Mouse (Mus musculus): ENCODE data around the gene Sipa1l1.

Sipa1l1 gene

GRCm38 (mm10) chr12:82294906-82295887 is 126.1 kb downstream of the Sipa1l1 start:
- CTCF ChIA-PET, result interaction anchor here in 2 of 4 experiments (0.6 to 0.7 kb wide), 3 partner anchors 18 to 1025 kb away, joined by 3 to 6 read pairs (median 4); no protein-coding TSS in a partner anchor
- POLR2A ChIA-PET, result interaction anchor here (0.5 to 3.0 kb wide), 12 partner anchors 11 to 1656 kb away, joined by 3 to 11 read pairs (median 3); no protein-coding TSS in a partner anchor

GRCm38 (mm10) chr12:82296276-82296675 is 127.2 kb downstream of the Sipa1l1 start:
- POLR2A ChIA-PET, result interaction anchor here in 2 of 4 experiments (0.7 to 3.0 kb wide), 2 partner anchors 9 to 35 kb away, joined by 3 to 11 read pairs; no protein-coding TSS in a partner anchor

DNA sequence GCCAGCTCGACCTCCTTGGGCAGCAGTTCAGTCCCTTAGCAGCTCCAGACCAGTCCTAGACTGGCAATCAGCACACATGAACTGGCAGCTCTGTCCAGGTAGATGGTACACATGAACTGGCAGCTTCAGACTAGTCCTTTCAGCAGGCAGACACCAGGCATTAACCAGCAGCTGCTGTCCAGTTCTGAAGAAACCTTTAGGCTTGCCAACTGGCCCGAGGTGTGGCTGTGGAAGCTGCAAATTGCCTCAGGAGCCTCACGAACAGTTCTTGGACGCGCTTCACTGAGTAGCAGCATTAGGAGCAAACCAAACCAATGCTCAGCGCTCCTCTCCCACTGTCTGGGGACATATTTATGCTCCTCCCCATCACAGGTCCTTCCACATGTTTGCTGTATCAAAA is 128.1 kb downstream of the Sipa1l1 start:
- CTCF ChIA-PET, result no interaction called here

More at GRCm38 (mm10) chr12:82296276-82296675, 127.2 kb downstream of the Sipa1l1 start:
- CTCF ChIA-PET, result no interaction called here

GRCm38 (mm10) chr12:82298662-82299460 is 129.7 kb downstream of the Sipa1l1 start:
- POLR2A ChIA-PET, result interaction anchor here in 1 of 4 experiments (1.4 kb wide), 1 partner anchor 13 kb away, joined by 3 read pairs; no protein-coding TSS in a partner anchor
- CTCF ChIA-PET, result interaction anchor here in 1 of 4 experiments (0.6 kb wide), 1 partner anchor 967 kb away, joined by 5 read pairs; no protein-coding TSS in a partner anchor

More for the DNA sequence above, 128.1 kb downstream of the Sipa1l1 start:
- POLR2A ChIA-PET, result interaction anchor here in 1 of 4 experiments (0.6 to 3.0 kb wide), 2 partner anchors 9 to 1063 kb away, joined by 3 to 11 read pairs; no protein-coding TSS in a partner anchor

GRCm38 (mm10) chr12:82304140-82304539 is 135.0 kb downstream of the Sipa1l1 start:
- CTCF ChIA-PET, result no interaction called here
- POLR2A ChIA-PET, result interaction anchor here in 1 of 4 experiments (1.5 to 2.8 kb wide), 3 partner anchors 9 to 21 kb away, joined by 4 to 11 read pairs (median 6); no protein-coding TSS in a partner anchor

- CTCF ChIA-PET, result no interaction called here
- POLR2A ChIA-PET, result interaction anchor here (0.6 to 2.8 kb wide), 18 partner anchors 9 to 1611 kb away, joined by 3 to 11 read pairs (median 4); no protein-coding TSS in a partner anchor
These were observed 136.9 kb downstream of the Sipa1l1 start for GRCm38 (mm10) chr12:82306035-82306434.

- ChIA-PET POLR2A (no interaction called here), CTCF (no interaction called here)
These were observed 142.5 kb downstream of the Sipa1l1 start for GRCm38 (mm10) chr12:82311593-82311992.

DNA sequence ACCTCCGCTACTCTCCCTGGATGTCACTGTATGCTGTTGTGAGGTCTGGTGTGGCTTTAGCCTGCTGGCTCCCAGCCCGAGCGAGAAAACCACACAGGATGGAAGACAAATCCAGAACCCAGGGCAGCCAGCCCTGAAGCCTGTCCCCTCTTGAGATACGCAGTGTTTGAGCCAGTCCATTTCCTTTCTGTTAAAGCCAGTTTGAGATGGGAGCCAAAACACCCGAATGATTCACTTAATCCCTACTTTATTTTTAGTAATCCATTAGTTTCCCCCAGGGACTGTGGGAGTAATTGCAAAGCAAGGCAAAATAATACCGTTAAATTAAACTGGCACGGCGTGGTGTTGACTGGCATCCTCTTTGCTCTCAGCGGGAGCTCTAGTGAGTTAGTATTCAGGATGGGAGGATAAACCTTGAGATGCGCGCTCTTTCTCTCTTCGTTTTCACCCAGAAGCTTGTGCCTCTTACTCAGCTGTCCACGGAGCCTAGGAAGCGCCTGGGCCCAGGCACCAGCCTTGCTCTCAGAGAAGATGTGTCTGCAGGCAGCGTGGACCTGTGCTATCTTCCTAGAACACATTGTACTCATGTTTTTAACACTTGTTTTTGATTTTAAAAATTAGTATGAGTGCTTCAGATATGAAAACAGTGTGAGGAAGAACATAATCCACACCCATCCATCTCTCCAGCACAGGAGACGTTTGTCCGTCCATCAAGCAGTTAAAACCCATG is 143.1 kb downstream of the Sipa1l1 start:
- ChIA-PET CTCF (interaction anchor here in 1 of 4 experiments (0.7 kb wide), 1 partner anchor 43 kb away, joined by 7 read pairs; no protein-coding TSS in a partner anchor), POLR2A (interaction anchor here in 2 of 4 experiments (0.6 to 1.2 kb wide), 3 partner anchors 10 to 772 kb away, joined by 3 to 5 read pairs (median 4); no protein-coding TSS in a partner anchor)

DNA sequence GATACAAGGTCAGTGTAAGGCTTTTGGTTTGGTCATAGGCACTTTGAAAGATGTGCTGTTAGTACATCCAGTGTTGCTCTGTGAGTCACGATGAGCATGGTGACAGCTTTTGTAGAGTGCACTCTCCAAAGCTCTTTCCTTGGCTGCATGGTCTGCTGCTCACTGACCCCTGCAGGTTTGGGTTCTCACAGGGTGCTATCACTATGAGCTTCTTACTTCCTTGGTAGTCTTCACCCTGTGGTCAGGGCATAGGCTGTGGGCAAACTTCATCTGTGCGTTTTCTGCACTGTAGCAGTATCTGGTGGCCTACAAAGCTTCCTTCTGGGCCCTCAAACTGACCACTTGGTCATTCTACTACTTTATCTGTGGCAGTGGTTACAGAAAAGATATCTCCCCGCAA is 144.0 kb downstream of the Sipa1l1 start:
- ChIA-PET CTCF (interaction anchor here in 1 of 4 experiments (0.7 kb wide), 1 partner anchor 43 kb away, joined by 7 read pairs; no protein-coding TSS in a partner anchor), POLR2A (interaction anchor here in 2 of 4 experiments (0.6 to 1.2 kb wide), 3 partner anchors 9 to 33 kb away, joined by 3 to 5 read pairs (median 4); no protein-coding TSS in a partner anchor)

DNA sequence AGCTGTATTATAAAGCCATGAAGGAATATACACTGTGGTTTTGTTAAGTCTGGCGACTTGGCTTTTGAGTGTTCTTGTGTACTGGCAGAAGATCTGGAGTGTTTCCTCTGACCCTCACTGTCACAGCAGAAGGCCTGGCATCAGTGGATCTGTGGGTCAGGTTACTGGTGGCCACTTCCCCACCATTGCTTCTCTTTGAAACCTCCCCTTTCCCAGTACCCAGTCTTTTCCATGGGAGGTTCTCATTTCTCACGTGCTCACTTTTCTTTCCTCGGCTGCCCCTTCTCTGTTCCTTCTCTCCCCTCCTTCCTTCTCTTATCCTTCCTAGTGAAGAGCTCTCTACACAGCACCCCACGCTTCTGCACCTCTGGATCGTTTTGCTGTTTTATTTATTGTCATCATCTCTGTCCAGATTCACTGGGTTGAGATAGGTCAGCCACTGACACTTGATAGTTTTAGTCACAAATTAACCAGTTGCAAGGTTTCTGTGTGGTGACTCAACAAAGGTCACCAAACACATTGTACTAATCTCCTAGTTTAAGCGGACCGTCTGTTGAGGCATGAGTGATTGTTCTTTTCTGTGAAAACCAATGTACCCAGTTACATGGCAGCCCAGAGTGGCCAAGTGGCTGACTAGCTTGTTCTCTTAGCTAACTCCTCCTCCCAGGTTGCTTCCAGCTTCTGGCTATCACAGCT is 150.5 kb downstream of the Sipa1l1 start:
- ChIA-PET POLR2A (interaction anchor here in 3 of 4 experiments (0.5 to 1.5 kb wide), 6 partner anchors 14 to 464 kb away, joined by 3 to 6 read pairs (median 4); partner anchors contain the start of gene Sipa1l1 (in 1 of the 3)), CTCF (interaction anchor here in 1 of 4 experiments (0.6 kb wide), 1 partner anchor 78 kb away, joined by 3 read pairs; no protein-coding TSS in a partner anchor)

GRCm38 (mm10) chr12:82320204-82320603 is 151.1 kb downstream of the Sipa1l1 start:
- CTCF ChIA-PET, result interaction anchor here in 1 of 4 experiments (0.6 kb wide), 1 partner anchor 78 kb away, joined by 3 read pairs; no protein-coding TSS in a partner anchor
- POLR2A ChIA-PET, result interaction anchor here in 3 of 4 experiments (0.5 to 1.5 kb wide), 8 partner anchors 14 to 465 kb away, joined by 3 to 6 read pairs (median 4); partner anchors contain the start of gene Sipa1l1 (in 1 of the 3)

DNA sequence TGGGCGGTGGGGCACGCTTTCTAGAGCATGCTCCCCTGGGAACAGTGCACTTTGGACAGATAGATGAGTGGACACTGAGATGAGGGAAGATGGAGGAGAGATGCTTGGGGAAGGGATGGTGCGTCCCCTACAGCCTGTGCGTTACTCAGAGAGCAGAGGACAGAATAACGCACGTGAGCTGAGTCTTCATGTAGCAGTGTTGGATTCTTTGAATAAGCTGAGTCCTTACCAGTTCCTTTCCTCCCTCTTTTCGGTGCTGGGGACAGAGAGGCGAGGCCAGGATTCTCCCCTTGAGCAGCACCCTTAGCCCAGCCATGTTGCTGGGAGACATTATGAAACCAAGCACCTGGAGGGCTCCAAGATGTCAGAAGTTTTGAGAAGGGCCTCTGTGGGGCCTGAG is 152.3 kb downstream of the Sipa1l1 start:
- ChIA-PET POLR2A (interaction anchor here in 1 of 4 experiments (1.0 to 1.4 kb wide), 2 partner anchors 8 to 14 kb away, joined by 3 to 4 read pairs; no protein-coding TSS in a partner anchor), CTCF (no interaction called here)

DNA sequence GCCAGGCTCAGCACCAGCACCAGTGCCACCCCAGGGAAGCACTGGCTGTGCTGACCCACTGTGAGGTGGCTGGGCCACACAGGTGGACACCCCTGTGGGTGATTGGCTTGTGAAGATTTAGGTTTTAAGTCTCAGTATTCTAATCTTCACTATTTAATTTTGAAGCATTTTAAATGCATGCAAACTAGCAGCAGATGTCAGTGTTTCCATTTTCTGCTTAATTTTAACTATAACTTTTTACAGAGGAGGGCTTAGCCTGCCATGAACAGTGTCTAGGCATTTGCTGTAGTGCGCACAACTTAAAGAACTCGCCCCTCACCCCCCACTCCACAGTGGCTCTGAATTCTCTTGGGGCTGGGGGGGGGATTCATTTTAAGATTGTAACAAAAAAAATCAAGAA is 152.7 kb downstream of the Sipa1l1 start:
- CTCF ChIA-PET, result interaction anchor here in 1 of 4 experiments (0.6 kb wide), 1 partner anchor 13 kb away, joined by 3 read pairs; no protein-coding TSS in a partner anchor

DNA sequence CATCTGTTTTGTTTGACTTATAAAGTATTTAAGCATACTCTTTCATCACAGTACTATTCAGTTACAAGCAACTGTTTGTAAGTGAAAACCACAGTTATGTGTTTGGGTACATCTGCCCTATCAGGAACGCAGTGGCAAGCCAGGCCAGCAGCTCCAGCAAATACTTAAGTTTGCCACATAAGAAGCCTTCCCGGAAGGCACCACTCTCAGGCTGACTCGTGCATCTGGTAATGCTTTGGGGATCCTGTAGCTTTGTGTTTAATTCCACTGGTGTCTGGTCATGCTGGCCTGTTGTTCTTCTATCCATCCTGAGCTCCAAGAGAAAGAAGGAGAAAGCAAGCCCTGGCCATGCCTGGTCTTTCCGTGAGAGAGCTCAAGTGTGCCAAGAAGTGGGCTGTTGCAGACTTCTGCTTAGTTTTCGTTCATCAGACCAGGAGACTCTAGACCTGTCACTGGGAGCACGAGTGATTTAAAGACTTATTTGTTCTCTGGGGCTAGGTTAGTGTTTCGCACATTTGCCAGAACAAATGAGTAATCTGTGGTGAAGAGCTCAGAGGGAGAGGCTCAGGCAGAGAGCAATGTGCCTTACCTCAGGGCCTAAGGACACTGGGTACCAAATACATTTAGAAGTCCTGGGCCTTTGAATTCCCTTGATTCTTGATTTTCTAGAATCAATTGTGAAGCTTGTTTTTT is 153.8 kb downstream of the Sipa1l1 start:
- CTCF ChIA-PET, result interaction anchor here in 1 of 4 experiments (0.6 kb wide), 1 partner anchor 12 kb away, joined by 3 read pairs; no protein-coding TSS in a partner anchor
- POLR2A ChIA-PET, result interaction anchor here in 1 of 4 experiments (0.7 to 1.9 kb wide), 7 partner anchors 8 to 1361 kb away, joined by 3 to 7 read pairs (median 4); no protein-coding TSS in a partner anchor

More for the DNA sequence above, 152.7 kb downstream of the Sipa1l1 start:
- POLR2A ChIA-PET, result interaction anchor here in 1 of 4 experiments (1.3 to 1.4 kb wide), 2 partner anchors 9 to 18 kb away, joined by 4 read pairs; no protein-coding TSS in a partner anchor

- CTCF ChIA-PET, result no interaction called here
- POLR2A ChIA-PET, result interaction anchor here in 2 of 4 experiments (1.2 to 2.0 kb wide), 5 partner anchors 10 to 159 kb away, joined by 3 to 13 read pairs (median 6); no protein-coding TSS in a partner anchor
These were observed 155.5 kb downstream of the Sipa1l1 start for GRCm38 (mm10) chr12:82324621-82325020.

DNA sequence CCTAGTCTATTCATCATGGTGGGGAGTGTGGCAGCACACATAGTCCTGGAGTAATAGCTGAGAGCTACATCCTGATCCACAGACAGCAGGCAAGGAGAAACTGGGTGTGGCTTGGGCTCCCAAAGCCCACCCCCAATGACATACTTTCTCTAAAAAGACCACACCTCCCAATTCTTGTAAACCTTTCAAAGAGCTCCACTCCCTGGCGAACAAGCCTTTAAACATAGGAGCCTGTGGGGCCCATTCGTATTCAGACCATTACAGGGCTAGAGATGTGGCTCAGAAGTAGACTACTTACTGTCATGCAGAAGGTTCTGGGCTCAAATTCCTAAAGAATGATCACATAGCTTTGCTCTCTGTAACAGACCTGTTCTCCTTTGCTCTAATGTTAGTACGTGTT is 156.4 kb downstream of the Sipa1l1 start:
- ChIA-PET CTCF (interaction anchor here in 1 of 4 experiments (1.7 kb wide), 1 partner anchor 10 kb away, joined by 7 read pairs; no protein-coding TSS in a partner anchor), POLR2A (interaction anchor here in 2 of 4 experiments (0.8 to 2.0 kb wide), 9 partner anchors 9 to 160 kb away, joined by 3 to 13 read pairs (median 6); partner anchors contain the start of gene Sipa1l1 (in 1 of the 2))

Measured in embryonic stem cell, embryonic (primary cell).